Mouse (Mus musculus): ENCODE data around the gene Gm10309. TPM values are rescaled to one million over a fixed set of nuclear protein-coding genes. Genes with fewer than 3 reads are reported as not detected.

Gm10309 gene
- polyA plus RNA-seq, 1 experiment = 0.05 TPM

GRCm38 (mm10) chr17:86476674-86477073 is 28.4 kb downstream of the Gm10309 start:
- 60% methylated on average over 10 of the region's 10 CpGs for WGBS
- Histone ChIP-seq H3K27ac (ENCODE audit: insufficient read depth, low read depth, low read length) (no peak overlapping the region), H3K4me1 (ENCODE audit: control insufficient read depth, insufficient read depth, insufficient read length, low read length) (0 out of 2 replicates have a peak, but pooled peaks cover 3% of the 10 kb centered on the region), H3K4me3 (ENCODE audit: low read depth, low read length) (no peak overlapping the region), H3K36me3 (ENCODE audit: control insufficient read depth, insufficient read depth, low read length) (no peaks in the 10 kb centered on the region), H3K27me3 (ENCODE audit: control insufficient read depth, insufficient read depth, low read length) (no peaks in the 10 kb centered on the region)
- TF ChIP-seq CTCF (IDR thresholded peaks at IDR 0.05; ENCODE audit: extremely low read depth, insufficient read length, insufficient replicate concordance, low read depth, low read length) = no peak
- no peak for TF ChIP-seq POLR2A (IDR thresholded peaks at IDR 0.05; ENCODE audit: low read depth, low read length)

DNA sequence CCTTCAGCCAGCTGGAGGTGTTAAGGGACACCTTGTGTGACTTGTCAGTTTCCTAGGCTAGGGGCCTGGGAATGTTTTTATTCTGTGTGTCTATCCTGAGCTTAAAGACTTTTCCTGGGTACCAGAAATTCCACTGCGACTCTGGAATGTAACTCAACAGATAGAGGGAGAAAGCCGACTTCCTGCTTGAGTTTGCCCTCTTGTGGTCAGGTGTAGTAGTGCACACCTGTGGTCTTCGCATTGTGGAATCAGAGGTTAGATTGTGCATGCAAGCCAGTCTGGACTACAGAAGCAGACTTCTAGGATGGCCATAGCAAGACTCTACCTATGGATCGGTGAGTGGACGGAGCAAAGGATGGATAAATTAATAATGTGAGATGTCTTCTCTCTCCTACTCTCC is 33.3 kb downstream of the Gm10309 start:
- Histone ChIP-seq H3K36me3 (ENCODE audit: control insufficient read depth, insufficient read depth, low read length) (no peaks in the 10 kb centered on the region), H3K27ac (ENCODE audit: insufficient read depth, low read depth, low read length) (no peak overlapping the region), H3K27me3 (ENCODE audit: control insufficient read depth, insufficient read depth, low read length) (no peaks in the 10 kb centered on the region), H3K4me3 (ENCODE audit: low read depth, low read length) (no peak overlapping the region), H3K4me1 (ENCODE audit: control insufficient read depth, insufficient read depth, insufficient read length, low read length) (peaks cover 6% of the 10 kb centered on the region; the same call in 1 of the 2 replicates)
- WGBS = 22% methylated on average over 5 of the region's 5 CpGs
- TF ChIP-seq POLR2A (IDR thresholded peaks at IDR 0.05; ENCODE audit: low read depth, low read length) (no peak), CTCF (IDR thresholded peaks at IDR 0.05; ENCODE audit: extremely low read depth, insufficient read length, insufficient replicate concordance, low read depth, low read length) (peak; percentile 40; the same call in 1 of the 2 replicates)

- Histone ChIP-seq H3K27me3 (ENCODE audit: control insufficient read depth, insufficient read depth, low read length) (no peaks in the 10 kb centered on the region), H3K4me1 (ENCODE audit: control insufficient read depth, insufficient read depth, insufficient read length, low read length) (peaks cover 8% of the 10 kb centered on the region; the same call in 1 of the 2 replicates), H3K36me3 (ENCODE audit: control insufficient read depth, insufficient read depth, low read length) (no peaks in the 10 kb centered on the region), H3K4me3 (ENCODE audit: low read depth, low read length) (no peak overlapping the region), H3K27ac (ENCODE audit: insufficient read depth, low read depth, low read length) (no peak overlapping the region)
- WGBS = 82% methylated on average over 5 of the region's 5 CpGs
- TF ChIP-seq POLR2A (IDR thresholded peaks at IDR 0.05; ENCODE audit: low read depth, low read length) (no peak), CTCF (IDR thresholded peaks at IDR 0.05; ENCODE audit: extremely low read depth, insufficient read length, insufficient replicate concordance, low read depth, low read length) (no peak)
Measured at GRCm38 (mm10) chr17:86470160-86470559, 34.9 kb downstream of the Gm10309 start.

GRCm38 (mm10) chr17:86467967-86468366 is 37.1 kb downstream of the Gm10309 start:
- Histone ChIP-seq H3K27me3 (ENCODE audit: control insufficient read depth, insufficient read depth, low read length) (no peaks in the 10 kb centered on the region), H3K36me3 (ENCODE audit: control insufficient read depth, insufficient read depth, low read length) (no peaks in the 10 kb centered on the region), H3K4me1 (ENCODE audit: control insufficient read depth, insufficient read depth, insufficient read length, low read length) (peaks cover 18% of the 10 kb centered on the region; the same call in 1 of the 2 replicates), H3K4me3 (ENCODE audit: low read depth, low read length) (no peak overlapping the region), H3K27ac (ENCODE audit: insufficient read depth, low read depth, low read length) (0 out of 2 replicates have a peak overlapping the region, but pooled peaks have one; percentile 29)
- no peak for TF ChIP-seq POLR2A (IDR thresholded peaks at IDR 0.05; ENCODE audit: low read depth, low read length)
- no peak for TF ChIP-seq CTCF (IDR thresholded peaks at IDR 0.05; ENCODE audit: extremely low read depth, insufficient read length, insufficient replicate concordance, low read depth, low read length)
- WGBS = 91% methylated on average over 5 of the region's 5 CpGs

- H3K4me1 ChIP-seq (ENCODE audit: control insufficient read depth, insufficient read depth, insufficient read length, low read length) = peaks cover 18% of the 10 kb centered on the region; the same call in 1 of the 2 replicates
- H3K36me3 ChIP-seq (ENCODE audit: control insufficient read depth, insufficient read depth, low read length) = no peaks in the 10 kb centered on the region
- TF ChIP-seq POLR2A (IDR thresholded peaks at IDR 0.05; ENCODE audit: low read depth, low read length) = no peak
- H3K4me3 ChIP-seq (ENCODE audit: low read depth, low read length) = no peak overlapping the region
- H3K27ac ChIP-seq (ENCODE audit: insufficient read depth, low read depth, low read length) = peak overlapping the region; percentile 29; the same call in 1 of the 2 replicates
- H3K27me3 ChIP-seq (ENCODE audit: control insufficient read depth, insufficient read depth, low read length) = no peaks in the 10 kb centered on the region
- 46% methylated on average over 10 of the region's 10 CpGs for WGBS
Measured at GRCm38 (mm10) chr17:86467291-86467898, 37.6 kb downstream of the Gm10309 start.

DNA sequence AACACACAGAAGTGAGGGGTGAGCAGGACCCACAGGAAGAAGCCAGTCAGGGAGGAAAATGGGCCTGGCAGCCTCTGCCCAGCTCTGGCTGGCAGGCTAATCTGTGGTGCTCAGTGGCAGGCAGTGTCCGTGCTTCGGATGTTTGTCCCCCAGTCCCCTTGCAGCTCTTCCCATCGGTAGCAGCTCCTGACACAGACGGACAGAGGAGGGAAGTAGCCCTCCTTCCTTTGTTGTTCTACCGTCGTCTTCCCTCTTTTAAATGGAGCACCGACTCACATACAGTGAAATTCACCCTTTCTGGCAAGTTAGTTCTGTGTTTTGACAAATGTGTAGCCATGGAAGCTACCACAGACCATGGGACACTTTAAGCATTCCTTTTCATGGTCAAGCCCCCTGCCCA is 38.2 kb downstream of the Gm10309 start:
- H3K4me1 ChIP-seq (ENCODE audit: control insufficient read depth, insufficient read depth, insufficient read length, low read length) = peaks cover 18% of the 10 kb centered on the region; the same call in 1 of the 2 replicates
- H3K4me3 ChIP-seq (ENCODE audit: low read depth, low read length) = no peak overlapping the region
- no peak overlapping the region for H3K27ac ChIP-seq (ENCODE audit: insufficient read depth, low read depth, low read length)
- TF ChIP-seq POLR2A (IDR thresholded peaks at IDR 0.05; ENCODE audit: low read depth, low read length) (no peak), CTCF (IDR thresholded peaks at IDR 0.05; ENCODE audit: extremely low read depth, insufficient read length, insufficient replicate concordance, low read depth, low read length) (no peak)
- no peaks in the 10 kb centered on the region for H3K27me3 ChIP-seq (ENCODE audit: control insufficient read depth, insufficient read depth, low read length)
- WGBS = 54% methylated on average over 7 of the region's 7 CpGs
- no peaks in the 10 kb centered on the region for H3K36me3 ChIP-seq (ENCODE audit: control insufficient read depth, insufficient read depth, low read length)

DNA sequence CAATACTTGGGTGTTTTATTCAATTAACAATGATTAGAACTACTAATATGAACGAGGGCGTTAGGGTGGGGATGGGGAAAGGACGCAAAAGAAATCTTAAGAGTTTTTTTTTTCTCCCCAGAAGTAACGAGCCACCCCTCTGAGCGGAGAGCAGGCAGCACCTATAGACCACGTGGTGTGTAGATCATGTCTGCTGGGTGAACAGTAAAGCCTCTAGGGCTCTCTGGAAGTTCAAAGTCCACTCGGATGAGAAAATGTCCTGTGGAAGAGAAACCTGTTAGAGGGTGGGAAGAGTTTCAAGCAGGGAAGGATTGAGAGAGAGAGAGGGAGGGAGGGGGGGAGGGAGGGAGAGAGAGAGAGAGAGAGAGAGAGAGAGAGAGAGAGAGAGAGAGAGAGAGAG is 38.6 kb downstream of the Gm10309 start:
- Histone ChIP-seq H3K4me1 (ENCODE audit: control insufficient read depth, insufficient read depth, insufficient read length, low read length) (peaks cover 18% of the 10 kb centered on the region; the same call in 1 of the 2 replicates), H3K36me3 (ENCODE audit: control insufficient read depth, insufficient read depth, low read length) (no peaks in the 10 kb centered on the region), H3K4me3 (ENCODE audit: low read depth, low read length) (no peak overlapping the region), H3K27me3 (ENCODE audit: control insufficient read depth, insufficient read depth, low read length) (no peaks in the 10 kb centered on the region), H3K27ac (ENCODE audit: insufficient read depth, low read depth, low read length) (no peak overlapping the region)
- 56% methylated on average over 7 of the region's 7 CpGs for WGBS
- no peak for TF ChIP-seq POLR2A (IDR thresholded peaks at IDR 0.05; ENCODE audit: low read depth, low read length)
- TF ChIP-seq CTCF (IDR thresholded peaks at IDR 0.05; ENCODE audit: extremely low read depth, insufficient read length, insufficient replicate concordance, low read depth, low read length) = no peak

All from small intestine, adult 2 months (tissue).